Mouse (Mus musculus) intestine, postnatal 0 days (tissue): ENCODE results near the gene Oxgr1. TPM values are rescaled to one million over a fixed set of nuclear protein-coding genes. Genes with fewer than 3 reads are reported as not detected.
A peak's percentile ranks its signal among the peaks of the same experiment; 100 is the strongest.

Source experiments
- ATAC-seq: fragments of 200-750 bp; cut with Nextera tagmentation; 2 replicates; pipeline ENCODE4 v1.8.0; 2017; ENCODE audit warnings: mild to moderate bottlenecking, moderate TSS enrichment, moderate library complexity
- H3K27ac ChIP-seq: fragments of 300-500 bp; sonication (generic); 2 replicates; pipeline ENCODE4 v1.5.1; 2014; ENCODE audit warnings: mild to moderate bottlenecking, low read depth, low read length, moderate library complexity
- H3K27me3 ChIP-seq: fragments of 300-500 bp; sonication (generic); replicated peaks from 2 replicates; pipeline ENCODE4 v1.6.1; 2014; ENCODE audit warnings: low read length, mixed read lengths; ENCODE audit not compliant: control insufficient read depth, insufficient read depth
- H3K36me3 ChIP-seq: fragments of 300-500 bp; sonication (generic); 2 replicates; pipeline ENCODE4 v1.6.1; 2014; ENCODE audit warnings: mild to moderate bottlenecking, moderate library complexity; ENCODE audit not compliant: control insufficient read depth, insufficient read depth
- H3K4me1 ChIP-seq: fragments of 300-500 bp; sonication (generic); replicated peaks from 2 replicates; pipeline ENCODE4 v1.6.1; 2014; ENCODE audit warnings: antibody characterized with exemption, low read length, mixed read lengths; ENCODE audit not compliant: control insufficient read depth, insufficient read depth
- H3K4me2 ChIP-seq: fragments of 300-500 bp; sonication (generic); replicated peaks from 2 replicates; pipeline ENCODE4 v1.6.1; 2014; ENCODE audit warnings: low read depth, mild to moderate bottlenecking, moderate library complexity
- H3K4me3 ChIP-seq: fragments of 300-500 bp; sonication (generic); 2 replicates; pipeline ENCODE4 v1.5.1; 2014; ENCODE audit warnings: low read depth, low read length
- H3K9ac ChIP-seq: fragments of 300-500 bp; sonication (generic); 2 replicates; pipeline ENCODE4 v1.6.1; 2014; ENCODE audit warnings: mild to moderate bottlenecking, low read depth, low read length
- H3K9me3 ChIP-seq: fragments of 300-500 bp; sonication (generic); 2 replicates; pipeline ENCODE4 v1.6.1; 2016; ENCODE audit warnings: mixed run types; ENCODE audit not compliant: control insufficient read depth
- CTCF ChIP-seq: sonication (generic); IDR thresholded peaks from 2 replicates; pipeline ENCODE4 v1.5.1; 2016; ENCODE audit warnings: low read depth, mild to moderate bottlenecking, control low read depth, antibody characterized with exemption, moderate library complexity
- whole genome bisulfite sequencing: fragments of 180-500 bp; shearing (Covaris S2); extraction: QIAGEN DNeasy Blood & Tissue Kit; methylation state at CpG from one replicate; pipeline ENCODE4 v1.1.7; 2014; 5-methylcytosine and 5-hydroxymethylcytosine counted together
- polyA plus RNA-seq: library from polyadenylated mRNA; unstranded; fragments of >200 nt; fragmentation: Nextera tagmentation; extraction: Ambion mirVana; gene quantifications from 2 replicates; pipeline ENCODE4 v1.2.1, GENCODE M21; 2015

The Oxgr1 gene
- not detected in 2 replicates for polyA plus RNA-seq

GRCm38 (mm10) chr14:120042187-120042820 is at the start of gene Oxgr1:
Oxgr1 (minus strand) TSS chr14:120042435.
- Histone ChIP-seq H3K9ac (no peak within 1 kb of the TSS), H3K27me3 (no peaks in the 10 kb centered on the region), H3K4me3 (no peak within 1 kb of the TSS), H3K4me1 (no peaks in the 10 kb centered on the region), H3K4me2 (no peak within 1 kb of the TSS), H3K36me3 (no peaks in the 10 kb centered on the region), H3K9me3 (no peaks in the 10 kb centered on the region), H3K27ac (no peak within 1 kb of the TSS)
- TF ChIP-seq CTCF, result no peak
- 84% methylated on average over 17 of the region's 17 CpGs for WGBS
- no peak for ATAC-seq

- no peak overlapping the region for H3K4me3 ChIP-seq
- no peak overlapping the region for H3K27ac ChIP-seq
- no peak overlapping the region for H3K4me2 ChIP-seq
- H3K36me3 ChIP-seq, result no peaks in the 10 kb centered on the region
- no peak overlapping the region for H3K9ac ChIP-seq
- no peak for ATAC-seq
- H3K9me3 ChIP-seq, result no peaks in the 10 kb centered on the region
- TF ChIP-seq CTCF, result no peak
- 59% methylated on average over 1 of the region's 1 CpGs for WGBS
- no peaks in the 10 kb centered on the region for H3K4me1 ChIP-seq
- H3K27me3 ChIP-seq, result no peaks in the 10 kb centered on the region
Measured at GRCm38 (mm10) chr14:120090401-120090800, 48.2 kb upstream of the Oxgr1 start.

- Histone ChIP-seq H3K27ac (no peak overlapping the region), H3K4me1 (no peaks in the 10 kb centered on the region), H3K4me3 (no peak overlapping the region), H3K4me2 (no peak overlapping the region), H3K9me3 (no peaks in the 10 kb centered on the region), H3K36me3 (no peaks in the 10 kb centered on the region), H3K9ac (no peak overlapping the region), H3K27me3 (no peaks in the 10 kb centered on the region)
- WGBS, result 61% methylated on average over 14 of the region's 14 CpGs
- TF ChIP-seq CTCF, result no peak
- ATAC-seq, result no peak
Measured at GRCm38 (mm10) chr14:120089649-120090360, 47.6 kb upstream of the Oxgr1 start.

- WGBS, result 60% methylated on average over 7 of the region's 7 CpGs
Measured at GRCm38 (mm10) chr14:120089006-120089648, 46.9 kb upstream of the Oxgr1 start.

GRCm38 (mm10) chr14:120084084-120084667 is 41.9 kb upstream of the Oxgr1 start:
- 68% methylated on average over 9 of the region's 9 CpGs for WGBS
- Histone ChIP-seq H3K36me3 (no peaks in the 10 kb centered on the region), H3K4me1 (no peaks in the 10 kb centered on the region), H3K27me3 (no peaks in the 10 kb centered on the region), H3K27ac (no peak overlapping the region), H3K9me3 (no peaks in the 10 kb centered on the region), H3K4me2 (no peak overlapping the region), H3K9ac (no peak overlapping the region), H3K4me3 (no peak overlapping the region)
- no peak for ATAC-seq
- TF ChIP-seq CTCF, result no peak

More at GRCm38 (mm10) chr14:120089006-120089648, 46.9 kb upstream of the Oxgr1 start:
- no peak overlapping the region for H3K4me3 ChIP-seq
- no peaks in the 10 kb centered on the region for H3K9me3 ChIP-seq
- H3K4me1 ChIP-seq, result no peaks in the 10 kb centered on the region
- no peaks in the 10 kb centered on the region for H3K27me3 ChIP-seq
- H3K36me3 ChIP-seq, result no peaks in the 10 kb centered on the region
- H3K27ac ChIP-seq, result no peak overlapping the region
- no peak overlapping the region for H3K4me2 ChIP-seq
- TF ChIP-seq CTCF, result no peak
- H3K9ac ChIP-seq, result no peak overlapping the region
- no peak for ATAC-seq

- TF ChIP-seq CTCF, result peak; percentile 77
- H3K4me3 ChIP-seq, result no peak overlapping the region
- no peaks in the 10 kb centered on the region for H3K36me3 ChIP-seq
- H3K9ac ChIP-seq, result no peak overlapping the region
- no peaks in the 10 kb centered on the region for H3K27me3 ChIP-seq
- H3K4me2 ChIP-seq, result no peak overlapping the region
- WGBS, result 50% methylated on average over 2 of the region's 2 CpGs
- H3K4me1 ChIP-seq, result no peaks in the 10 kb centered on the region
- no peaks in the 10 kb centered on the region for H3K9me3 ChIP-seq
- no peak overlapping the region for H3K27ac ChIP-seq
- no peak for ATAC-seq
Measured at GRCm38 (mm10) chr14:120076192-120076591, 34.0 kb upstream of the Oxgr1 start.
